Mouse (Mus musculus) hindbrain, postnatal 0 days (tissue): ENCODE data around the gene Elmo2. TPM values are rescaled to one million over a fixed set of nuclear protein-coding genes. Genes with fewer than 3 reads are reported as not detected.

ENCODE experiments used
- ATAC-seq: fragments of 200-750 bp; cut with Nextera tagmentation; 2 replicates; pipeline ENCODE4 v1.8.0; 2017; ENCODE audit warnings: mild to moderate bottlenecking, moderate TSS enrichment, moderate library complexity
- DNase-seq: peaks from one replicate; pipeline ENCODE4 v3.0.0-alpha.2; 2015; ENCODE audit warnings: low spot score
- H3K27ac ChIP-seq: fragments of 300-500 bp; sonication (generic); 2 replicates; pipeline ENCODE4 v1.5.1; 2014; ENCODE audit warnings: mild to moderate bottlenecking
- H3K27me3 ChIP-seq: fragments of 300-500 bp; sonication (generic); 2 replicates; pipeline ENCODE4 v1.6.1; 2014; ENCODE audit warnings: low read length, mixed read lengths; ENCODE audit not compliant: insufficient read depth
- H3K36me3 ChIP-seq: fragments of 300-500 bp; sonication (generic); 2 replicates; pipeline ENCODE4 v1.6.1; 2014; ENCODE audit warnings: low read length, mixed read lengths; ENCODE audit not compliant: insufficient read depth
- H3K4me1 ChIP-seq: fragments of 300-500 bp; sonication (generic); 2 replicates; pipeline ENCODE4 v1.6.1; 2014; ENCODE audit warnings: antibody characterized with exemption, low read length, mixed read lengths; ENCODE audit not compliant: insufficient read depth
- H3K4me2 ChIP-seq: fragments of 300-500 bp; sonication (generic); 2 replicates; pipeline ENCODE4 v1.6.1; 2014; ENCODE audit warnings: low read depth, mild to moderate bottlenecking, low read length, moderate library complexity, mixed read lengths
- H3K4me3 ChIP-seq: fragments of 300-500 bp; sonication (generic); 2 replicates; pipeline ENCODE4 v1.5.1; 2014; ENCODE audit warnings: low read length
- H3K9ac ChIP-seq: fragments of 300-500 bp; sonication (generic); replicated peaks from 2 replicates; pipeline ENCODE4 v1.6.1; 2014; ENCODE audit warnings: mild to moderate bottlenecking, low read length, moderate library complexity, mixed read lengths
- H3K9me3 ChIP-seq: fragments of 300-500 bp; sonication (generic); 2 replicates; pipeline ENCODE4 v1.6.1; 2016; ENCODE audit warnings: low read length, mixed read lengths
- CTCF ChIP-seq: IDR thresholded peaks from 2 replicates; pipeline ENCODE4 v1.5.1; 2016; ENCODE audit warnings: antibody characterized with exemption, control low read depth, low read depth
- WGBS: fragments of 180-500 bp; shearing (Covaris S2); extraction: QIAGEN DNeasy Blood & Tissue Kit; methylation state at CpG from one replicate; pipeline ENCODE4 v1.1.7; 2014; 5-methylcytosine and 5-hydroxymethylcytosine counted together
- polyA plus RNA-seq: library from polyadenylated mRNA; unstranded; fragments of >200 nt; fragmentation: Nextera tagmentation; extraction: Ambion mirVana; gene quantifications from 2 replicates; pipeline ENCODE4 v1.2.1, GENCODE M21; 2015
- total RNA-seq: library from RNA; depleted of rRNA; stranded (reverse); fragments of >200 nt; gene quantifications from 2 replicates; pipeline ENCODE4 v1.2.3, GENCODE M21; 2014

Gene Elmo2
- total and polyA plus RNA-seq, 2 experiments from 2014 or later: 71.8 to 105 TPM

DNA sequence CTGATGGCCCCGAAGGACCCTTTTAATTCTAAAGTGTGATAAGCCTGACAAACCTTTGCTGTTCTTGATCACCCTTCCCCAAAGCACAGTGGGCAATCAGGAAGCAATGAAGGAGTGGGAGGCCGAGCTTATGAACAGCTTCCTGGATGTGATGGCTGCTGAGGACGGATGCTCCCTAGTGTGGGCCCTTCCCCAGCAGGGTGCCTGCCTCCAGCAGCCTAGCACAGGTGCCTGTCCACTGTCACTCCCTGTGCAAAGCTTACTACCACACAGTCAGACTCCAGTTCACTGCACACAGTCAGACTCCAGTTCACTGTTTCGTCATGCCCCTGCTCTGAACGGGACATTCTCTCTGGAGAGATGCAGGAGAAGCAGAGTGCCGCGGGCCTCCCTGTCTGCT is 13.9 kb downstream of the Elmo2 start:
- DNase-seq (no peak), ATAC-seq (no peak)
- Histone ChIP-seq H3K9me3 (no peaks in the 10 kb centered on the region), H3K4me1 (peaks cover 32% of the 10 kb centered on the region), H3K4me3 (no peak overlapping the region), H3K9ac (no peak overlapping the region), H3K36me3 (peaks cover 43% of the 10 kb centered on the region), H3K27me3 (no peaks in the 10 kb centered on the region), H3K27ac (peak overlapping the region; percentile 52; the same call in 1 of the 2 replicates), H3K4me2 (no peak overlapping the region)
- 70% methylated on average over 7 of the region's 7 CpGs for WGBS
- TF ChIP-seq CTCF: no peak

DNA sequence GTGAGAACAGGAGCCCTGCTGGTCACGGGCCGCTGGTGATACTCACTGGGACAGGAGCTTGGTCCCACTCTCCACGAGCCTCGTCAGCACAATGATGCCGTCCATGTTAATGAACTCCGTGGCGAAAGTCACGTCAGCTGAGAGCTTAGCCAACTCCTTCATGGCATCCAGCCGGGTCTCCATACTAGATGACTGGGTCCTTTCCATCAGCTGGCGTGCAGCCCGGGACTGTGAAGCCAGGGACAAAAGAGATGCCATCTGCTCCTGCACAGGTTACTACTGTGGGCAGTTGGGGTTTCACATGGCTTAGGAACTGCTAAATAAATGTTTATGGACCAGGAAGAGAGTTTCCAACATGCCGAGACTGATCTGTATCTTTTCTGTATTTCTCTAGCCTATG is 14.7 kb downstream of the Elmo2 start:
- H3K9me3 ChIP-seq: no peaks in the 10 kb centered on the region
- 0 out of 2 replicates have a peak overlapping the region, but pooled peaks have one; percentile 1 for H3K9ac ChIP-seq
- no peak overlapping the region for H3K4me2 ChIP-seq
- TF ChIP-seq CTCF: no peak
- DNase-seq (peak; percentile 92), ATAC-seq (peak; percentile 70)
- no peaks in the 10 kb centered on the region for H3K27me3 ChIP-seq
- H3K4me1 ChIP-seq: peaks cover 25% of the 10 kb centered on the region
- H3K27ac ChIP-seq: peak overlapping the region; percentile 54; the same call in 1 of the 2 replicates
- WGBS: 30% methylated on average over 12 of the region's 12 CpGs
- H3K4me3 ChIP-seq: no peak overlapping the region
- H3K36me3 ChIP-seq: peaks cover 49% of the 10 kb centered on the region

- no peak overlapping the region for H3K9ac ChIP-seq
- H3K36me3 ChIP-seq: peaks cover 49% of the 10 kb centered on the region
- H3K9me3 ChIP-seq: no peaks in the 10 kb centered on the region
- ATAC-seq: 0 out of 2 replicates have a peak, but pooled peaks have one; percentile 11
- 33% methylated on average over 13 of the region's 13 CpGs for WGBS
- H3K4me1 ChIP-seq: peaks cover 18% of the 10 kb centered on the region
- peak overlapping the region; percentile 54; the same call in 1 of the 2 replicates for H3K27ac ChIP-seq
- peak; percentile 42 for DNase-seq
- TF ChIP-seq CTCF: no peak
- H3K27me3 ChIP-seq: no peaks in the 10 kb centered on the region
- no peak overlapping the region for H3K4me3 ChIP-seq
- H3K4me2 ChIP-seq: no peak overlapping the region
Observed at GRCm38 (mm10) chr2:165310818-165311425, 15.4 kb downstream of the Elmo2 start.

DNA sequence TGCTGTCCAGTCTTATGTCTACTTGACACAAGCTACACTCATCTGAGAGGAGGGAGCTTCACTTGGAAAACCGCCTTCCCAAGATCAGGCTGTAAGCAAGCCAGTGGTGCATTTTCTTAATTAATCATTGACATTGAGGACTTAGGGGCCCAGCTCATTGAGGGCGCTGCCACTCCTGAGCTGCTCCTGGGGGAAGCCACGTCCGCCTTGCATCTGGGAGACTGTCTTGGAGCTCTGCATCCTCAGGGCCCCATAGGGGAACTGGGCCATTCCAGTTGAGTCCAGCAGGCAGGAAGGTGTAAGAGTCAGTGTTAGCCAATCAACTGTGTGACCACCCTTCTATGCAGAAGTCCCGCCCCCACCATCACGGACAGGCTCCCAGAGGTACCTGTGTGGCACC is 18.5 kb downstream of the Elmo2 start:
- Histone ChIP-seq H3K36me3 (peaks cover 46% of the 10 kb centered on the region; the same call in 1 of the 2 replicates), H3K4me2 (no peak overlapping the region), H3K27ac (no peak overlapping the region), H3K9me3 (no peaks in the 10 kb centered on the region), H3K9ac (no peak overlapping the region), H3K4me1 (peaks cover 17% of the 10 kb centered on the region), H3K27me3 (no peaks in the 10 kb centered on the region), H3K4me3 (no peak overlapping the region)
- no peak for ATAC-seq
- TF ChIP-seq CTCF: no peak
- 90% methylated on average over 6 of the region's 6 CpGs for WGBS
- DNase-seq: no peak

DNA sequence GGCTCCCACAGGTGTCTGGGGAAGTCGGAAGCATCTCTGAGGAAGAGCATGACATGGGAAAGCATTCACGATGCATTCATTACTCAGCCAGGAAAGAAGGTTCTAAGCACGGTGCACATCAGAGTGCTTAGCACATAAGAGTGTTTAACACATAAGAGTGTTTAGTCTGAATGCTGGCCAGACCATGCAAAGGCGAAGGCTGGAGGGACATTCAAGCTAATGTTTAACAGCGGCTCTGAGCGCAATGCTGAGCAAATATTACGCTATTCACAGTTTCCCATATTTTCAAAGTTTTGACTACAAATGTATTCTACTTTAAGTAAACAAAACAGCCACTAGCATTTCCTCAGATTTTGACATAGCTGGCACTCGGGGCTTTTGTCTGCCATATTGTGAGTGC is 20.8 kb downstream of the Elmo2 start:
- H3K4me3 ChIP-seq: no peak overlapping the region
- peaks cover 45% of the 10 kb centered on the region; the same call in 1 of the 2 replicates for H3K36me3 ChIP-seq
- no peaks in the 10 kb centered on the region for H3K27me3 ChIP-seq
- no peak for ATAC-seq
- peaks cover 9% of the 10 kb centered on the region for H3K4me1 ChIP-seq
- no peak overlapping the region for H3K4me2 ChIP-seq
- no peak overlapping the region for H3K27ac ChIP-seq
- no peak for DNase-seq
- H3K9ac ChIP-seq: no peak overlapping the region
- 92% methylated on average over 8 of the region's 8 CpGs for WGBS
- no peaks in the 10 kb centered on the region for H3K9me3 ChIP-seq
- no peak for TF ChIP-seq CTCF

GRCm38 (mm10) chr2:165304819-165305218 is 21.5 kb downstream of the Elmo2 start:
- ATAC-seq: no peak

More at GRCm38 (mm10) chr2:165304819-165305218, 21.5 kb downstream of the Elmo2 start:
- Histone ChIP-seq H3K27ac (no peak overlapping the region), H3K4me1 (peaks cover 3% of the 10 kb centered on the region; the same call in 1 of the 2 replicates), H3K4me2 (no peak overlapping the region), H3K4me3 (no peak overlapping the region), H3K9ac (no peak overlapping the region), H3K9me3 (no peaks in the 10 kb centered on the region), H3K36me3 (peaks cover 42% of the 10 kb centered on the region; the same call in 1 of the 2 replicates), H3K27me3 (no peaks in the 10 kb centered on the region)
- no peak for DNase-seq
- no peak for TF ChIP-seq CTCF
- 87% methylated on average over 19 of the region's 19 CpGs for WGBS
